Mouse (Mus musculus) bone marrow, adult 2 months (tissue): ENCODE measurements at regions not wholly inside any gene's neighbourhood (a gene's known extent, or its start where the extent isn't known, plus 50 kb on each side); places are given as distances from the start of the nearest gene placed in this dataset.

Source experiments
- CTCF ChIP-seq: fragments of 200-500 bp; IDR thresholded peaks from 2 replicates; pipeline ENCODE4 v1.5.1; 2011; ENCODE audit warnings: low read length, control low read depth; ENCODE audit not compliant: control insufficient read depth, insufficient read depth
- POLR2A ChIP-seq: fragments of 200-500 bp; IDR thresholded peaks from 2 replicates; pipeline ENCODE4 v1.6.1; 2011; ENCODE audit warnings: low read depth, mild to moderate bottlenecking, control low read depth, low read length, borderline replicate concordance; ENCODE audit not compliant: control insufficient read depth

DNA sequence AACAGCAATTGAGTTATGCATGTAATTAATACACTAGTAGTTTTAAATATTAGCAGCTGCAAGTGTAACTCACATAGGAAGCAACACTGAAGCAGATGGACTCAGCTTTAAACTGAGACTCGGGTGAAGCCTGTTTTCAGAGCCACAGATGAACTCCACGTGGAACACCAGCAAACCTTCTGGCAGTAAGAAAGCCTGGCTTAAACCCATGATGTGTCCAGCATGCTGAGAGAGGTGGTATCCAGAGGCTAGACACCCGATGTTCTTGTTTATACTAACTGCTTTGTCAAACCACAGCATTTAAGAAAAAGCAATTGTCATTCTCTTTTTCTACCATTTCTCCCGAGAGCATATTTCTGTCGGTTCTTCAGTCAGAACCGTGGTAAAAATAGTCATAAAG is 202.1 kb downstream of the Hace1 start:
- no peak for TF ChIP-seq CTCF
- TF ChIP-seq POLR2A: no peak
